Mouse (Mus musculus): ENCODE results near the gene Phf23.

- TF ChIP-seq CTCF (IDR thresholded peaks at IDR 0.05; ENCODE audit: low read depth) (no peak), EP300 (IDR thresholded peaks at IDR 0.05; ENCODE audit: low read depth) (no peak)
Measured at GRCm38 (mm10) chr11:69956218-69956617, 39.4 kb upstream of the Phf23 start.

All from heart, postnatal 0 days (tissue).